9 mouse cellular contexts compared by ENCODE assay signal in genomic region chr16:32371351-32371750, GRCm38 (mm10). TPM values are rescaled to one million over a fixed set of nuclear protein-coding genes. Genes with fewer than 3 reads are reported as not detected.
DNase-seq lines count a peak whose midpoint lies in the region; ATAC-seq lines count a peak whose summit lies in the region.
"Had no signal": no experiment of that assay in that cellular context is flagged by ENCODE, and none has a peak within 500 bp of the region (broad histone marks: within the 10 kb centered on the region; RNA-seq: fewer than 3 reads in every experiment).

No protein-coding gene starts in this region.

- H3K27me3 ChIP-seq in heart, embryonic 12.5 days (replicated peaks), result no peaks in the 10 kb centered on the region
- H3K27me3 ChIP-seq: liver, embryonic 15.5 days had no signal

- no peak for ATAC-seq in heart, embryonic 12.5 days (ENCODE audit: insufficient number of reproducible peaks, low FRiP score)
- ATAC-seq in activated CD4-positive, CD25-positive, alpha-beta regulatory T cell, adult 4 months, result no peak

- H3K4me3 ChIP-seq in heart, embryonic 12.5 days, result no peak overlapping the region
- H3K4me3 ChIP-seq: liver, embryonic 15.5 days had no signal

- no peak overlapping the region for H3K9ac ChIP-seq in heart, embryonic 12.5 days
- H3K9ac ChIP-seq: liver, embryonic 15.5 days had no signal

- peak; percentile 7 for DNase-seq in heart, adult 11 months
- DNase-seq in testis, postnatal 10 days (ENCODE audit: low spot score), result peak; percentile 57
- no peak for DNase-seq in testis, postnatal 14 days (ENCODE audit: low spot score)
- DNase-seq in cerebellum, postnatal 36 days, result peak; percentile 18 to 24
- peak; percentile 71 to 73 for DNase-seq in kidney, postnatal 4 days
- DNase-seq in right cerebral cortex, postnatal 4 days, result peak; percentile 18

- H3K4me1 ChIP-seq in heart, embryonic 12.5 days (replicated peaks), result no peaks in the 10 kb centered on the region
- H3K4me1 ChIP-seq: liver, embryonic 15.5 days had no signal

- H3K27ac ChIP-seq in heart, embryonic 12.5 days (ENCODE audit: poor library complexity, severe bottlenecking), result no peak overlapping the region
- H3K27ac ChIP-seq: liver, embryonic 15.5 days had no signal

- no peaks in the 10 kb centered on the region for H3K9me3 ChIP-seq in heart, embryonic 12.5 days (replicated peaks)
- H3K9me3 ChIP-seq: liver, embryonic 15.5 days had no signal

- 85% methylated on average over 4 of the region's 4 CpGs for WGBS in heart, embryonic 12.5 days

- H3K36me3 ChIP-seq in heart, embryonic 12.5 days, result peaks cover 66% of the 10 kb centered on the region

- no peak overlapping the region for H3K4me2 ChIP-seq in heart, embryonic 12.5 days
- H3K4me2 ChIP-seq: liver, embryonic 15.5 days had no signal

RNA-seq across cellular contexts. Expression of gene Tm4sf19, which starts 29.0 kb away (rescaled TPM):
- not detected in 2 replicates for polyA plus RNA-seq in heart, embryonic 12.5 days (2016; fragmentation: Nextera tagmentation; extraction: Ambion mirVana)
- polyA plus RNA-seq in activated CD4-positive, CD25-positive, alpha-beta regulatory T cell, adult 4 months (2017; shearing (Covaris generic)), result not detected
- polyA plus RNA-seq: liver, embryonic 15.5 days had no signal

RNA-seq across cellular contexts. Expression of gene Ubxn7, which starts 39.3 kb away (rescaled TPM):
- polyA plus RNA-seq in heart, embryonic 12.5 days (2016; fragmentation: Nextera tagmentation; extraction: Ambion mirVana), result 24.2 and 24.6 TPM in 2 replicates
- polyA plus RNA-seq in activated CD4-positive, CD25-positive, alpha-beta regulatory T cell, adult 4 months (2017; shearing (Covaris generic)), result 10 to 100 TPM; 14.2 to 16.1 TPM

RNA-seq across cellular contexts. Expression of gene Tctex1d2, which starts 48.2 kb away (rescaled TPM):
- polyA plus RNA-seq in heart, embryonic 12.5 days (2016; fragmentation: Nextera tagmentation; extraction: Ambion mirVana), result 21.6 and 27.1 TPM in 2 replicates
- 1 to 10 TPM; 2.5 to 4.4 TPM for polyA plus RNA-seq in activated CD4-positive, CD25-positive, alpha-beta regulatory T cell, adult 4 months (2017; shearing (Covaris generic))

RNA-seq across cellular contexts. Expression of gene Pcyt1a, which starts 59.4 kb away (rescaled TPM):
- 43.2 and 48.9 TPM in 2 replicates for polyA plus RNA-seq in heart, embryonic 12.5 days (2016; fragmentation: Nextera tagmentation; extraction: Ambion mirVana)
- polyA plus RNA-seq in activated CD4-positive, CD25-positive, alpha-beta regulatory T cell, adult 4 months (2017; shearing (Covaris generic)), result 1 to 10 TPM; 6.0 to 6.9 TPM
